Comparison of ENCODE assay signal across 8 mouse cellular contexts in the genomic region with DNA sequence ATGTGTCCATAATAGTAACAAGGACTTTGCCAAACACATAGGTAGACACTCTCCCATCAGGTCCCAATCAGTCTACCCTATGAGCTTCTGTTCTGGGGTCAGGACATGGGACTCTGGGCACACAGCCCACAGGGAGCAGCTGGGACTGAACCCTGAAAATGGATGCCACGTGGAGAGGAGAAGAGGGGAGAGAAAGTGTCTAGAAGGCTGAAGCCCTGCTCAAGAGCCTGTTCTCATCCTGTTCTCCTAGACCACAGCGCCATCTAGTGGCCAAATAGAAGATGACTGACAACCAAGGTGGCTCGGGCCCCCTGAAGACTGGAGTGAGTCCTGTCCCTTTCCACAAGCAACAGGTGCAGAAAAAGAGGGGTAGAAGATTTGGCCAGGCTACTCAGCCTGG.
DNase-seq lines count a peak whose midpoint lies in the region; ATAC-seq and TF ChIP-seq lines count a peak whose summit lies in the region.

No protein-coding gene starts in this region.

- H3K9me3 ChIP-seq in limb, embryonic 12.5 days, result no peaks in the 10 kb centered on the region
- H3K9me3 ChIP-seq in stomach, embryonic 15.5 days, result no peaks in the 10 kb centered on the region

- H3K4me3 ChIP-seq in kidney, adult 2 months (ENCODE audit: insufficient read depth, low read depth, low read length), result no peak overlapping the region
- no peak overlapping the region for H3K4me3 ChIP-seq in limb, embryonic 12.5 days (replicated peaks)
- no peak overlapping the region for H3K4me3 ChIP-seq in stomach, embryonic 15.5 days (replicated peaks)

- DNase-seq in 416B (ENCODE audit: low read depth), result peak; percentile 82
- DNase-seq in adrenal gland, adult (ENCODE audit: inconsistent age in 2 of 2, low spot score in 1 of 2), result peak; percentile 42 to 88
- peak; percentile 60 for DNase-seq in gastrocnemius, postnatal 14 days
- peak; percentile 60 for DNase-seq in kidney, adult 2 months

- peak; percentile 85 for TF ChIP-seq CTCF in kidney, adult 2 months (conservative IDR thresholded peaks at IDR 0.05; ENCODE audit: insufficient read depth, insufficient read length, low read depth, low read length)

- ATAC-seq in common myeloid progenitor, adult 5-6 weeks (replicated peaks; ENCODE audit: low read depth, poor library complexity, severe bottlenecking), result peak; percentile 73
- ATAC-seq in limb, embryonic 12.5 days (ENCODE audit: insufficient number of reproducible peaks, insufficient read depth, low FRiP score, low TSS enrichment, low read depth), result peak; percentile 35; the same call in 1 of the 2 replicates
- ATAC-seq in monocyte, adult 5-6 weeks (replicated peaks; ENCODE audit: insufficient number of reproducible peaks, low FRiP score, low TSS enrichment, poor library complexity, severe bottlenecking), result 0 out of 2 replicates have a peak, but pooled peaks have one; percentile 36
- peak; percentile 41; the same call in 1 of the 2 replicates for ATAC-seq in stomach, embryonic 15.5 days (ENCODE audit: insufficient read depth, low FRiP score, low read depth)

- no peak overlapping the region for H3K27ac ChIP-seq in kidney, adult 2 months (ENCODE audit: insufficient read depth, low read depth, low read length)
- H3K27ac ChIP-seq in limb, embryonic 12.5 days, result no peak overlapping the region
- H3K27ac ChIP-seq in stomach, embryonic 15.5 days, result no peak overlapping the region

- WGBS in kidney, adult 2 months, result 3% methylated on average over 3 of the region's 3 CpGs
- 7% methylated on average over 3 of the region's 3 CpGs for WGBS in limb, embryonic 12.5 days
- WGBS in stomach, embryonic 15.5 days, result 2% methylated on average over 3 of the region's 3 CpGs

- TF ChIP-seq POLR2A in kidney, adult 2 months (IDR thresholded peaks at IDR 0.05; ENCODE audit: low read depth, low read length), result no peak

- no peak overlapping the region for H3K9ac ChIP-seq in limb, embryonic 12.5 days (replicated peaks)
- H3K9ac ChIP-seq in stomach, embryonic 15.5 days, result no peak overlapping the region

- no peaks in the 10 kb centered on the region for H3K4me1 ChIP-seq in kidney, adult 2 months (ENCODE audit: control insufficient read depth, insufficient read depth, low read length)
- H3K4me1 ChIP-seq in limb, embryonic 12.5 days (replicated peaks), result no peaks in the 10 kb centered on the region
- H3K4me1 ChIP-seq in stomach, embryonic 15.5 days, result no peaks in the 10 kb centered on the region

- no peaks in the 10 kb centered on the region for H3K27me3 ChIP-seq in kidney, adult 2 months (replicated peaks; ENCODE audit: control insufficient read depth, insufficient read depth, low read length)
- H3K27me3 ChIP-seq in limb, embryonic 12.5 days, result peaks cover 12% of the 10 kb centered on the region
- no peaks in the 10 kb centered on the region for H3K27me3 ChIP-seq in stomach, embryonic 15.5 days (replicated peaks)

- H3K36me3 ChIP-seq in kidney, adult 2 months (ENCODE audit: control insufficient read depth, insufficient read depth, low read length), result no peaks in the 10 kb centered on the region
- H3K36me3 ChIP-seq in limb, embryonic 12.5 days, result no peaks in the 10 kb centered on the region
- H3K36me3 ChIP-seq in stomach, embryonic 15.5 days, result no peaks in the 10 kb centered on the region

- intact Hi-C loops in gastrocnemius, postnatal 14 days (cut with DNase I; ENCODE audit: low total_unique reads), result loop anchor here (10.0 kb wide), 1 partner anchor 810 kb away; no protein-coding TSS in a partner anchor

- no peak overlapping the region for H3K4me2 ChIP-seq in limb, embryonic 12.5 days
- no peak overlapping the region for H3K4me2 ChIP-seq in stomach, embryonic 15.5 days
